In genomic region chr11:101905115-101905514, GRCm38 (mm10) we compare ENCODE assay signal across 8 mouse cellular contexts. TPM values are rescaled to one million over a fixed set of nuclear protein-coding genes. Genes with fewer than 3 reads are reported as not detected.
DNase-seq lines count a peak whose midpoint lies in the region; ATAC-seq and TF ChIP-seq lines count a peak whose summit lies in the region.

No protein-coding gene starts in this region.

- H3K27me3 ChIP-seq in E14TG2a.4 (ENCODE audit: insufficient read depth, low read length): peaks cover 7% of the 10 kb centered on the region; the same call in 1 of the 2 replicates
- no peaks in the 10 kb centered on the region for H3K27me3 ChIP-seq in heart, embryonic 16.5 days (ENCODE audit: control insufficient read depth, insufficient read depth, low read length)

- no peak overlapping the region for H3K27ac ChIP-seq in heart, embryonic 16.5 days (ENCODE audit: low read length)

- H3K4me3 ChIP-seq in E14TG2a.4 (replicated peaks; ENCODE audit: low read length): no peak overlapping the region
- no peak overlapping the region for H3K4me3 ChIP-seq in heart, embryonic 16.5 days (ENCODE audit: low read length)

- ATAC-seq in heart, embryonic 16.5 days (replicated peaks; ENCODE audit: extremely low read depth, insufficient read depth, low FRiP score): peak; percentile 49; the same call in 1 of the 2 replicates
- no peak for ATAC-seq in inflammation-experienced regulatory T-cells, adult 6 months

- no peaks in the 10 kb centered on the region for H3K36me3 ChIP-seq in E14TG2a.4 (ENCODE audit: insufficient read depth, low read length)
- H3K36me3 ChIP-seq in heart, embryonic 16.5 days (ENCODE audit: control insufficient read depth, insufficient read depth): no peaks in the 10 kb centered on the region

- TF ChIP-seq CTCF in E14TG2a.4 (conservative IDR thresholded peaks at IDR 0.05; ENCODE audit: low read length): peak; percentile 79

- peak; percentile 88 for DNase-seq in ZHBTc4 (ENCODE audit: low read depth, low spot score)
- DNase-seq in embryo, embryonic 10.5 days (ENCODE audit: low spot score): peak; percentile 91
- peak; percentile 29 for DNase-seq in layer of hippocampus, adult 9-11 months
- DNase-seq in lung, postnatal 14 days: peak; percentile 89
- DNase-seq in right cerebral cortex, postnatal 36 days (ENCODE audit: low spot score in 2 of 2): peak; percentile 38 to 40

- H3K9ac ChIP-seq in heart, embryonic 16.5 days (ENCODE audit: low read length): no peak overlapping the region

- WGBS in heart, embryonic 16.5 days: 18% methylated on average over 13 of the region's 13 CpGs

- H3K4me1 ChIP-seq in E14TG2a.4 (replicated peaks; ENCODE audit: low read depth, low read length): peaks cover 34% of the 10 kb centered on the region
- peaks cover 3% of the 10 kb centered on the region; the same call in 1 of the 2 replicates for H3K4me1 ChIP-seq in heart, embryonic 16.5 days (ENCODE audit: control insufficient read depth, insufficient read depth, low read length)

- H3K9me3 ChIP-seq in E14TG2a.4 (ENCODE audit: low read length): no peaks in the 10 kb centered on the region
- peaks cover 2% of the 10 kb centered on the region; the same call in 1 of the 2 replicates for H3K9me3 ChIP-seq in heart, embryonic 16.5 days (replicated peaks; ENCODE audit: control insufficient read depth, low read length)

- H3K4me2 ChIP-seq in heart, embryonic 16.5 days (ENCODE audit: low read depth, low read length): no peak overlapping the region

RNA-seq across cellular contexts. Expression of gene Meox1, which starts 10.9 kb away (rescaled TPM):
- 14.9 and 15.0 TPM in 2 replicates for polyA plus RNA-seq in heart, embryonic 16.5 days (2015; fragmentation: Nextera tagmentation; extraction: Ambion mirVana)
- polyA plus RNA-seq in inflammation-experienced regulatory T-cells, adult 6 months (2017; shearing (Covaris generic)): not detected

Comparison
In these comparisons a context has a peak if more than half of its experiments do, and no peak if none do; other contexts are left out.
1. DNase-seq: peak in every context shown above with its lines; median percentile 91 in embryo, embryonic 10.5 days; 89 in lung, postnatal 14 days; 88 in ZHBTc4; 39 in right cerebral cortex, postnatal 36 days; 29 in layer of hippocampus, adult 9-11 months.
2. RNA of gene Meox1, which starts 10.9 kb away (polyA plus RNA-seq): 14.9 to 15.0 TPM in heart, embryonic 16.5 days; not detected in inflammation-experienced regulatory T-cells, adult 6 months; every median in the first group is over 10 times any median in the second.